Mouse (Mus musculus): ENCODE results near the gene Map10. TPM values are rescaled to one million over a fixed set of nuclear protein-coding genes. Genes with fewer than 3 reads are reported as not detected.

The Map10 gene
- polyA plus RNA-seq, 1 experiment from 2014 or later, result 0.69 TPM

GRCm38 (mm10) chr8:125716211-125716610 lies 46.6 kb downstream of the Map10 start:
- Histone ChIP-seq H3K9ac (no peak overlapping the region), H3K36me3 (replicated peaks) (no peaks in the 10 kb centered on the region), H3K9me3 (replicated peaks) (no peaks in the 10 kb centered on the region), H3K27ac (replicated peaks) (no peak overlapping the region), H3K4me2 (no peak overlapping the region), H3K27me3 (no peaks in the 10 kb centered on the region; the same call in 1 of the 2 replicates), H3K4me1 (replicated peaks) (peaks cover 12% of the 10 kb centered on the region), H3K4me3 (replicated peaks) (no peak overlapping the region)
- 51% methylated on average over 4 of the region's 4 CpGs for WGBS (ENCODE audit: insufficient replicate concordance)
- no peak for ATAC-seq (ENCODE audit: insufficient read depth)

GRCm38 (mm10) chr8:125716613-125717012 lies 47.0 kb downstream of the Map10 start:
- H3K4me2 ChIP-seq, result no peak overlapping the region
- H3K9ac ChIP-seq, result no peak overlapping the region
- peaks cover 8% of the 10 kb centered on the region for H3K4me1 ChIP-seq (replicated peaks)
- H3K36me3 ChIP-seq (replicated peaks), result no peaks in the 10 kb centered on the region
- ATAC-seq (ENCODE audit: insufficient read depth), result no peak
- no peaks in the 10 kb centered on the region; the same call in 1 of the 2 replicates for H3K27me3 ChIP-seq
- no peak overlapping the region for H3K27ac ChIP-seq (replicated peaks)
- no peak overlapping the region for H3K4me3 ChIP-seq (replicated peaks)
- WGBS (ENCODE audit: insufficient replicate concordance), result 48% methylated on average over 7 of the region's 7 CpGs
- H3K9me3 ChIP-seq (replicated peaks), result no peaks in the 10 kb centered on the region

- Histone ChIP-seq H3K9me3 (replicated peaks) (no peaks in the 10 kb centered on the region), H3K4me1 (replicated peaks) (no peaks in the 10 kb centered on the region), H3K27me3 (no peaks in the 10 kb centered on the region; the same call in 1 of the 2 replicates), H3K4me3 (replicated peaks) (no peak overlapping the region), H3K36me3 (replicated peaks) (no peaks in the 10 kb centered on the region), H3K27ac (replicated peaks) (no peak overlapping the region), H3K4me2 (no peak overlapping the region), H3K9ac (no peak overlapping the region)
- no peak for ATAC-seq (ENCODE audit: insufficient read depth)
- WGBS (ENCODE audit: insufficient replicate concordance), result 42% methylated on average over 4 of the region's 4 CpGs
These were observed 49.3 kb downstream of the Map10 start for GRCm38 (mm10) chr8:125718914-125719313.

- ATAC-seq (ENCODE audit: insufficient read depth), result no peak
- 77% methylated on average over 7 of the region's 7 CpGs for WGBS (ENCODE audit: insufficient replicate concordance)
These were observed 53.1 kb downstream of the Map10 start for GRCm38 (mm10) chr8:125722675-125723074.

More at GRCm38 (mm10) chr8:125722675-125723074, 53.1 kb downstream of the Map10 start:
- H3K27ac ChIP-seq (replicated peaks), result no peak overlapping the region
- no peak overlapping the region for H3K4me2 ChIP-seq
- no peaks in the 10 kb centered on the region for H3K36me3 ChIP-seq (replicated peaks)
- no peaks in the 10 kb centered on the region for H3K9me3 ChIP-seq (replicated peaks)
- no peaks in the 10 kb centered on the region for H3K27me3 ChIP-seq
- no peak overlapping the region for H3K4me3 ChIP-seq (replicated peaks)
- H3K9ac ChIP-seq, result no peak overlapping the region
- peaks cover 6% of the 10 kb centered on the region for H3K4me1 ChIP-seq (replicated peaks)

Other genes with a start within 250 kb of the Map10 start
- gene Sipa1l2, start 100.0 kb upstream of the Map10 start, polyA plus RNA-seq (2015; fragmentation: Nextera tagmentation; extraction: Ambion mirVana), result 0.62 and 0.96 TPM in 2 replicates
- 12.0 and 13.0 TPM in 2 replicates for gene Ntpcr, start 60.1 kb downstream of the Map10 start, polyA plus RNA-seq (2015; fragmentation: Nextera tagmentation; extraction: Ambion mirVana)
- 0.05 and 0.09 TPM in 2 replicates for gene Pcnx2, start 228.5 kb downstream of the Map10 start, polyA plus RNA-seq (2015; fragmentation: Nextera tagmentation; extraction: Ambion mirVana)
- gene Map3k21, start 240.6 kb downstream of the Map10 start, polyA plus RNA-seq (2015; fragmentation: Nextera tagmentation; extraction: Ambion mirVana), result 0.07 and 0.20 TPM in 2 replicates